Mouse (Mus musculus): Measurements from ENCODE around the gene Ppp1r12b. TPM values are rescaled to one million over a fixed set of nuclear protein-coding genes. Genes with fewer than 3 reads are reported as not detected.

Ppp1r12b gene
- total RNA-seq, 1 experiment, result 5.4 TPM

GRCm38 (mm10) chr1:134910037-134910436, 45.7 kb downstream of the Ppp1r12b start:
- no peaks in the 10 kb centered on the region for H3K9me3 ChIP-seq (ENCODE audit: control insufficient read depth, insufficient read depth, low read depth, low read length)
- H3K9ac ChIP-seq (ENCODE audit: insufficient read depth, low read depth, low read length, poor library complexity, severe bottlenecking), result no peak overlapping the region
- no peaks in the 10 kb centered on the region for H3K36me3 ChIP-seq (ENCODE audit: control insufficient read depth, insufficient read depth, low read length, poor library complexity, severe bottlenecking)
- H3K4me1 ChIP-seq (ENCODE audit: control insufficient read depth in 2 of 2, insufficient read depth in 2 of 2, low read length in 2 of 2, poor library complexity in 1 of 2), result no peaks in the 10 kb centered on the region
- TF ChIP-seq MAFK (IDR thresholded peaks at IDR 0.05; ENCODE audit: insufficient read depth, low read depth, low read length) (no peak), HCFC1 (IDR thresholded peaks at IDR 0.05; ENCODE audit: borderline replicate concordance, insufficient read depth, low read length) (no peak), ZC3H11A (IDR thresholded peaks at IDR 0.05; ENCODE audit: borderline replicate concordance, low read depth, low read length) (no peak), ZNF384 (IDR thresholded peaks at IDR 0.05; ENCODE audit: low read depth, low read length) (no peak), CHD2 (IDR thresholded peaks at IDR 0.05; ENCODE audit: low read depth, low read length) (no peak)
- no peak overlapping the region for H3K27ac ChIP-seq (ENCODE audit: insufficient read depth, low read depth, low read length, poor library complexity, severe bottlenecking)
- in situ Hi-C loops (cut with MboI; ENCODE audit: low sequenced_read_pairs in 2 of 2, unreplicated experiment in 2 of 2), result no loop called here
- no peak overlapping the region for H3K4me3 ChIP-seq (ENCODE audit: insufficient read depth in 1 of 2, low read depth in 1 of 2, low read length in 2 of 2, poor library complexity in 1 of 2, severe bottlenecking in 1 of 2)
- no peak for DNase-seq (ENCODE audit: low read depth, low spot score)

DNA sequence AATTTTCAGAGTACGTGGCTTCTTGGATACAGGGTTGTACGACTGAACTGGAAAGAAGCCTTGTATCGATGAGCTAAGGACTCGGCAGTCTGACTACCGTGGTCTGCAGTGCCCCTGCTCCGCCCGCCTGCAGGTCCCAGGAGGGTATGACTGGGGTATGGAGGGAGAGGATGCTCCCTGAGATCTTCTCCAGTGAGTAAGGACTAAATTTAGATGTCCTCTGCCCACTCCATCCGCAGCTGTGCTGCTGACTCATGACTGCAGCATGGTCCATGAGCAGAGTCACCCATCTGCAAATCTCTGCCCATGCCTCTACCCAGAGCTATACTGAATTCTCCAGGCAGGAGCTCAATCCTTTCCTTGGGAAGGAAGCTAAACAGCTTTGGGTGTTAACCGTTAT, 46.3 kb downstream of the Ppp1r12b start:
- in situ Hi-C loops (cut with MboI; ENCODE audit: low sequenced_read_pairs in 2 of 2, unreplicated experiment in 2 of 2), result no loop called here
- Histone ChIP-seq H3K36me3 (ENCODE audit: control insufficient read depth, insufficient read depth, low read length, poor library complexity, severe bottlenecking) (no peaks in the 10 kb centered on the region), H3K4me1 (ENCODE audit: control insufficient read depth in 2 of 2, insufficient read depth in 2 of 2, low read length in 2 of 2, poor library complexity in 1 of 2) (no peaks in the 10 kb centered on the region), H3K9ac (ENCODE audit: insufficient read depth, low read depth, low read length, poor library complexity, severe bottlenecking) (no peak overlapping the region), H3K4me3 (ENCODE audit: insufficient read depth in 1 of 2, low read depth in 1 of 2, low read length in 2 of 2, poor library complexity in 1 of 2, severe bottlenecking in 1 of 2) (no peak overlapping the region), H3K9me3 (ENCODE audit: control insufficient read depth, insufficient read depth, low read depth, low read length) (no peaks in the 10 kb centered on the region), H3K27ac (ENCODE audit: insufficient read depth, low read depth, low read length, poor library complexity, severe bottlenecking) (no peak overlapping the region)
- no peak for DNase-seq (ENCODE audit: low read depth, low spot score)
- no peak for TF ChIP-seq ZC3H11A (IDR thresholded peaks at IDR 0.05; ENCODE audit: borderline replicate concordance, low read depth, low read length)
- no peak for TF ChIP-seq HCFC1 (IDR thresholded peaks at IDR 0.05; ENCODE audit: borderline replicate concordance, insufficient read depth, low read length)
- no peak for TF ChIP-seq MAFK (IDR thresholded peaks at IDR 0.05; ENCODE audit: insufficient read depth, low read depth, low read length)
- no peak for TF ChIP-seq CHD2 (IDR thresholded peaks at IDR 0.05; ENCODE audit: low read depth, low read length)
- no peak for TF ChIP-seq ZNF384 (IDR thresholded peaks at IDR 0.05; ENCODE audit: low read depth, low read length)

GRCm38 (mm10) chr1:134902051-134902619, 53.6 kb downstream of the Ppp1r12b start:
- DNase-seq (ENCODE audit: low read depth, low spot score), result no peak
- TF ChIP-seq ZC3H11A (IDR thresholded peaks at IDR 0.05; ENCODE audit: borderline replicate concordance, low read depth, low read length) (no peak), HCFC1 (IDR thresholded peaks at IDR 0.05; ENCODE audit: borderline replicate concordance, insufficient read depth, low read length) (no peak), ZNF384 (IDR thresholded peaks at IDR 0.05; ENCODE audit: low read depth, low read length) (no peak), CHD2 (IDR thresholded peaks at IDR 0.05; ENCODE audit: low read depth, low read length) (no peak), MAFK (IDR thresholded peaks at IDR 0.05; ENCODE audit: insufficient read depth, low read depth, low read length) (no peak)
- H3K27ac ChIP-seq (ENCODE audit: insufficient read depth, low read depth, low read length, poor library complexity, severe bottlenecking), result no peak overlapping the region
- no peak overlapping the region for H3K9ac ChIP-seq (ENCODE audit: insufficient read depth, low read depth, low read length, poor library complexity, severe bottlenecking)
- H3K4me3 ChIP-seq (ENCODE audit: insufficient read depth in 1 of 2, low read depth in 1 of 2, low read length in 2 of 2, poor library complexity in 1 of 2, severe bottlenecking in 1 of 2), result no peak overlapping the region
- H3K36me3 ChIP-seq (ENCODE audit: control insufficient read depth, insufficient read depth, low read length, poor library complexity, severe bottlenecking), result no peaks in the 10 kb centered on the region
- in situ Hi-C loops (cut with MboI; ENCODE audit: low sequenced_read_pairs in 2 of 2, unreplicated experiment in 2 of 2), result no loop called here
- H3K9me3 ChIP-seq (ENCODE audit: control insufficient read depth, insufficient read depth, low read depth, low read length), result no peaks in the 10 kb centered on the region
- H3K4me1 ChIP-seq (ENCODE audit: control insufficient read depth in 2 of 2, insufficient read depth in 2 of 2, low read length in 2 of 2, poor library complexity in 1 of 2), result no peaks in the 10 kb centered on the region

- H3K9ac ChIP-seq (ENCODE audit: insufficient read depth, low read depth, low read length, poor library complexity, severe bottlenecking), result no peak overlapping the region
- in situ Hi-C loops (cut with MboI; ENCODE audit: low sequenced_read_pairs in 2 of 2, unreplicated experiment in 2 of 2), result no loop called here
- H3K4me1 ChIP-seq (ENCODE audit: control insufficient read depth in 2 of 2, insufficient read depth in 2 of 2, low read length in 2 of 2, poor library complexity in 1 of 2), result no peaks in the 10 kb centered on the region; a peak in 1 of 4 replicates
- no peak for TF ChIP-seq MAFK (IDR thresholded peaks at IDR 0.05; ENCODE audit: insufficient read depth, low read depth, low read length)
- TF ChIP-seq CHD2 (IDR thresholded peaks at IDR 0.05; ENCODE audit: low read depth, low read length), result no peak
- no peak for TF ChIP-seq ZNF384 (IDR thresholded peaks at IDR 0.05; ENCODE audit: low read depth, low read length)
- DNase-seq (ENCODE audit: low read depth, low spot score), result no peak
- no peak overlapping the region for H3K27ac ChIP-seq (ENCODE audit: insufficient read depth, low read depth, low read length, poor library complexity, severe bottlenecking)
- no peaks in the 10 kb centered on the region for H3K36me3 ChIP-seq (ENCODE audit: control insufficient read depth, insufficient read depth, low read length, poor library complexity, severe bottlenecking)
- no peaks in the 10 kb centered on the region for H3K9me3 ChIP-seq (ENCODE audit: control insufficient read depth, insufficient read depth, low read depth, low read length)
- H3K4me3 ChIP-seq (ENCODE audit: insufficient read depth in 1 of 2, low read depth in 1 of 2, low read length in 2 of 2, poor library complexity in 1 of 2, severe bottlenecking in 1 of 2), result no peak overlapping the region
These were observed 59.7 kb downstream of the Ppp1r12b start for GRCm38 (mm10) chr1:134896008-134896407.

- Histone ChIP-seq H3K4me3 (ENCODE audit: insufficient read depth in 1 of 2, low read depth in 1 of 2, low read length in 2 of 2, poor library complexity in 1 of 2, severe bottlenecking in 1 of 2) (no peak overlapping the region), H3K36me3 (ENCODE audit: control insufficient read depth, insufficient read depth, low read length, poor library complexity, severe bottlenecking) (no peaks in the 10 kb centered on the region), H3K27ac (ENCODE audit: insufficient read depth, low read depth, low read length, poor library complexity, severe bottlenecking) (no peak overlapping the region), H3K9me3 (ENCODE audit: control insufficient read depth, insufficient read depth, low read depth, low read length) (no peaks in the 10 kb centered on the region), H3K9ac (ENCODE audit: insufficient read depth, low read depth, low read length, poor library complexity, severe bottlenecking) (no peak overlapping the region), H3K4me1 (ENCODE audit: control insufficient read depth in 2 of 2, insufficient read depth in 2 of 2, low read length in 2 of 2, poor library complexity in 1 of 2) (no peaks in the 10 kb centered on the region; a peak in 1 of 4 replicates)
- in situ Hi-C loops (cut with MboI; ENCODE audit: low sequenced_read_pairs in 2 of 2, unreplicated experiment in 2 of 2), result no loop called here
- TF ChIP-seq HCFC1 (IDR thresholded peaks at IDR 0.05; ENCODE audit: borderline replicate concordance, insufficient read depth, low read length) (no peak), CHD2 (IDR thresholded peaks at IDR 0.05; ENCODE audit: low read depth, low read length) (no peak), ZNF384 (IDR thresholded peaks at IDR 0.05; ENCODE audit: low read depth, low read length) (no peak), ZC3H11A (IDR thresholded peaks at IDR 0.05; ENCODE audit: borderline replicate concordance, low read depth, low read length) (no peak)
- no peak for DNase-seq (ENCODE audit: low read depth, low spot score)
These were observed 60.9 kb downstream of the Ppp1r12b start for GRCm38 (mm10) chr1:134894803-134895202.

Measured in ES-E14 (cell line).